Mouse (Mus musculus) kidney, postnatal 0 days (tissue): Measurements from ENCODE around the gene 4930402H24Rik. TPM values are rescaled to one million over a fixed set of nuclear protein-coding genes. Genes with fewer than 3 reads are reported as not detected.
A peak's percentile ranks its signal among the peaks of the same experiment; 100 is the strongest.

Source experiments
- ATAC-seq: fragments of 200-750 bp; cut with Nextera tagmentation; replicated peaks from 2 replicates; pipeline ENCODE4 v1.8.0; 2017; ENCODE audit warnings: low read depth, moderate number of reproducible peaks, moderate TSS enrichment, moderate library complexity; ENCODE audit not compliant: low FRiP score
- DNase-seq: peaks from one replicate; pipeline ENCODE4 v3.0.0-alpha.2; 2016; ENCODE audit warnings: low spot score
- H3K27ac ChIP-seq: fragments of 300-500 bp; sonication (generic); 2 replicates; pipeline ENCODE4 v1.5.1; 2014; ENCODE audit warnings: mild to moderate bottlenecking
- H3K27me3 ChIP-seq: fragments of 300-500 bp; sonication (generic); 2 replicates; pipeline ENCODE4 v1.6.1; 2014; ENCODE audit warnings: low read length, mixed read lengths; ENCODE audit not compliant: insufficient read depth
- H3K36me3 ChIP-seq: fragments of 300-500 bp; sonication (generic); 2 replicates; pipeline ENCODE4 v1.6.1; 2014; ENCODE audit warnings: low read length, mixed read lengths; ENCODE audit not compliant: insufficient read depth
- H3K4me1 ChIP-seq: fragments of 300-500 bp; sonication (generic); replicated peaks from 2 replicates; pipeline ENCODE4 v1.6.1; 2014; ENCODE audit warnings: antibody characterized with exemption, low read length, mixed read lengths; ENCODE audit not compliant: insufficient read depth
- H3K4me2 ChIP-seq: fragments of 300-500 bp; sonication (generic); 2 replicates; pipeline ENCODE4 v1.6.1; 2014; ENCODE audit warnings: mild to moderate bottlenecking, low read length, moderate library complexity, mixed read lengths
- H3K4me3 ChIP-seq: fragments of 300-500 bp; sonication (generic); replicated peaks from 2 replicates; pipeline ENCODE4 v1.5.1; 2014; ENCODE audit warnings: low read depth, low read length
- H3K9ac ChIP-seq: fragments of 300-500 bp; sonication (generic); 2 replicates; pipeline ENCODE4 v1.6.1; 2014; ENCODE audit warnings: low read depth, low read length
- H3K9me3 ChIP-seq: fragments of 300-500 bp; sonication (generic); replicated peaks from 2 replicates; pipeline ENCODE4 v1.6.1; 2016; ENCODE audit warnings: low read length, inconsistent platforms, mixed read lengths
- CTCF ChIP-seq: IDR thresholded peaks from 2 replicates; pipeline ENCODE4 v1.5.1; 2016; ENCODE audit warnings: antibody characterized with exemption, low read depth, mild to moderate bottlenecking, moderate library complexity
- WGBS: fragments of 180-500 bp; shearing (Covaris S2); extraction: QIAGEN DNeasy Blood & Tissue Kit; methylation state at CpG from one replicate; pipeline ENCODE4 v1.1.7; 2014; 5-methylcytosine and 5-hydroxymethylcytosine counted together
- polyA plus RNA-seq: library from polyadenylated mRNA; unstranded; fragments of >200 nt; fragmentation: Nextera tagmentation; extraction: Ambion mirVana; gene quantifications from 2 replicates; pipeline ENCODE4 v1.2.1, GENCODE M21; 2015

The 4930402H24Rik gene
- polyA plus RNA-seq, 1 experiment from 2014 or later: 19.2 TPM

DNA sequence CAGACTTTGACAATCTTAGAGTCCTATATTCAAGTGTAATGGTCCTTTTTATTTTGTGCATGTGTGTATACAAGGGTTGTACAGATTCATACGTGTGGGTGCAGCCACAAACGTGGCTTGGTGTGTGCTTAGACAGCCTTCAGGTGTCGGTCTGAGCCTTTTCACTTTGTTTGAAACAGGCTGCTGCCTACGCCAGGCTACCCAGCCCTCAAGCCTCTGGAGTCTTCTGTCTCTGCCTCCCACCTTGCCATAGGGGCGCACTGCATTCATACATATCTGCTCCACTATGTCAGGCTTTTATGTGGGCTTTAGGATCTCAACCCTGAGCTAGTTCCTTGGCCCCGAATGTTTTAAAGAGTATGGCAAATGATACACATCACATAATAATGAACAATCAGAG lies 116.6 kb downstream of the 4930402H24Rik start:
- H3K4me3 ChIP-seq: no peak overlapping the region
- no peak for ATAC-seq
- H3K4me2 ChIP-seq: no peak overlapping the region
- H3K9me3 ChIP-seq: no peaks in the 10 kb centered on the region
- no peaks in the 10 kb centered on the region for H3K27me3 ChIP-seq
- no peak overlapping the region for H3K27ac ChIP-seq
- no peak for TF ChIP-seq CTCF
- H3K9ac ChIP-seq: no peak overlapping the region
- no peaks in the 10 kb centered on the region for H3K4me1 ChIP-seq
- 0 out of 2 replicates have a peak, but pooled peaks cover 19% of the 10 kb centered on the region for H3K36me3 ChIP-seq
- WGBS: 93% methylated on average over 6 of the region's 6 CpGs
- DNase-seq: no peak

DNA sequence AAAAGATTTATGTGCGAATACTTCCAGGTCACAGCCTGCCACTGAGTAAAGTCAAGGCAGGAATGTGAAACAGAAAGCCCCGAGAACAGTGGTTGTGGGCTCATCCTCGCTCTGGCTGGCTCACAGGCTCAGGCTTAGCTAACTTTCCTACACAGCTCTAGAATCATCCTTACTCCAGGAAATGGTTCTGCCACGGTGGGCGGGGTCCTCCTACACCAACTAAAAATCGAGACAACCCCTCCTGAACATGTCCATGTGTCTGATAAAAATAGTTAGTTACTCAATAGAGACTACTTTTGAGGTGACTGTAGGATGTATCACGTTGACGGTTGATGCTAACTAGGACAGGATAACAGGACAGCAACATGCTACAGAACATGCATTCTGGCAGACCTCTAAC lies 117.2 kb downstream of the 4930402H24Rik start:
- peaks cover 21% of the 10 kb centered on the region for H3K36me3 ChIP-seq
- no peak overlapping the region for H3K9ac ChIP-seq
- H3K4me2 ChIP-seq: no peak overlapping the region
- ATAC-seq (no peak), DNase-seq (no peak)
- H3K27me3 ChIP-seq: no peaks in the 10 kb centered on the region
- 72% methylated on average over 8 of the region's 8 CpGs for WGBS
- no peak overlapping the region for H3K27ac ChIP-seq
- H3K9me3 ChIP-seq: no peaks in the 10 kb centered on the region
- H3K4me1 ChIP-seq: no peaks in the 10 kb centered on the region
- no peak for TF ChIP-seq CTCF
- no peak overlapping the region for H3K4me3 ChIP-seq

DNA sequence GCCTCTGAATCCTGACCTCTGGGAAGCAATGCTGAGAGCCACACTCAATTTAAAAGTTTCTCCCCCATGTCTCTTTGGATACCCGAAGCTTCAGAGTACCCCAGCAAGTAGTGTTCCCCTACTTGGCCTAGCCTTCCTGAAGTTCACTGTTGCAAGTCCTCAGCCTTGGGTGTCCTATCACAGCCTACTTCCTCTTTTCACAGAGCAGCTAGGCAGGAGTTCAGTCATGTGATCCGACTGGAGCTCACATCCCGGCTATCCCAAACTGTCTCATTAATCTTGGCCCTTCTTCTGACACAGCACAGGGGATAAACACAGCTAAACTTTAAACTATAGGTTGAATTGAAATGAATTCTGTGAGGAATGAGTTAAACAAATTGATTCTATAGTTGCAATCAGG lies 121.3 kb downstream of the 4930402H24Rik start:
- Histone ChIP-seq H3K4me2 (no peak overlapping the region), H3K9ac (no peak overlapping the region), H3K27ac (no peak overlapping the region), H3K36me3 (peaks cover 40% of the 10 kb centered on the region), H3K4me1 (no peaks in the 10 kb centered on the region), H3K4me3 (no peak overlapping the region), H3K9me3 (no peaks in the 10 kb centered on the region), H3K27me3 (no peaks in the 10 kb centered on the region)
- no peak for ATAC-seq
- WGBS: 48% methylated on average over 3 of the region's 3 CpGs
- TF ChIP-seq CTCF: no peak
- DNase-seq: no peak

DNA sequence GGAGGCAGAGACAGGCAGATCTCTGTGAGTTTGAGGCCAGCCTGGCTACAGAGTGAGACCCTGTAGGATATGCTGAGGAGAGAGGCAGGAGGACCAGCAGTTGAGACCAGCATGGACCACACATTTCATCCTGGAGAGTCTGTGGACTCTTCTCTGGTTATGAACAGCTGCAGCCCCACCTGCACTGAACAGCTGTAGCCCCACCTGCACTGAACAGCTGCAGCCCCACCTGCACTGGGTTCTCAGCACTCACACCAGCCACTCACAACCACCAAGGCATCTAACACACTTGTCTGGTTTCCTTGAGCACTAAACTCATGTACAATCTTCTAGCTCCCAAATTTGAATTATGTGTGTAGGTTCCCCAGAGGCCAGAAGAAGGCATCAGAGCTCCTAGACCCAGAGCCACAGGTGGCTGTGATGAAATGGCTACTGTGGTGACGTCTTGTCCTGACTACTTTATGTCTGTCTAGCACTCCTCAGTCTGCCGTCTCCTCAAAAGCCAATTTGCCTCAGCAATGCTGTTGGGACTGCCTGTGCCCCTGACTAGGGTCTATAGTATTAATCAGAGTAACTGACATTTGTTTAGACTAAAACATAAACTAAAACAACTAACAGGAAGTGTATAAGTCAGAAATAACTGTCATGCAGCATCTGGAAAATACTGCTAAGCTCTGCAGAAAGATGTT lies 125.4 kb downstream of the 4930402H24Rik start:
- Histone ChIP-seq H3K4me1 (no peaks in the 10 kb centered on the region), H3K4me2 (no peak overlapping the region), H3K27ac (no peak overlapping the region), H3K9ac (no peak overlapping the region), H3K9me3 (no peaks in the 10 kb centered on the region), H3K4me3 (no peak overlapping the region), H3K36me3 (peaks cover 47% of the 10 kb centered on the region), H3K27me3 (no peaks in the 10 kb centered on the region)
- TF ChIP-seq CTCF: no peak
- ATAC-seq (no peak), DNase-seq (no peak)
- WGBS: 59% methylated on average over 2 of the region's 2 CpGs

DNA sequence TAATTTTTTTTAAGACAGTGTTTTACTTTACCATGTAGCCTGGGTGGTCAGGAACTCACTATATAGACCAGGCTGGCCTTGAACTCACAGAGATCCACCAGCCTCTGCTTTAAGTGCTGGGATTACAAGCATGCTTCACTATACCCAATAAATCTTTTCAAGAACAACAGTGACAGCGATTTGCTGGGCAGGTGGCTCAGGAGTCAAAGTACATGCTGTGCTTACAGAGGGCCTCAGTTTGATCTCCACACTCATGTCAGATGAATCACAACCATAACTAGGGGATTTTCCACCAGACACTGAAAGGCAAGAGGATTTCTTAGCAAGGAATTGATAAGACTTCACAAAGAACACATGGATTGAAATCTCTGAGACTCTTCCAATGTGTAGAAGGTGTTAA lies 126.3 kb downstream of the 4930402H24Rik start:
- DNase-seq (no peak), ATAC-seq (no peak)
- WGBS: 61% methylated on average over 1 of the region's 1 CpGs
- Histone ChIP-seq H3K27ac (no peak overlapping the region), H3K4me1 (no peaks in the 10 kb centered on the region), H3K36me3 (peaks cover 52% of the 10 kb centered on the region), H3K4me3 (no peak overlapping the region), H3K9me3 (no peaks in the 10 kb centered on the region), H3K27me3 (no peaks in the 10 kb centered on the region), H3K4me2 (no peak overlapping the region), H3K9ac (no peak overlapping the region)
- no peak for TF ChIP-seq CTCF

DNA sequence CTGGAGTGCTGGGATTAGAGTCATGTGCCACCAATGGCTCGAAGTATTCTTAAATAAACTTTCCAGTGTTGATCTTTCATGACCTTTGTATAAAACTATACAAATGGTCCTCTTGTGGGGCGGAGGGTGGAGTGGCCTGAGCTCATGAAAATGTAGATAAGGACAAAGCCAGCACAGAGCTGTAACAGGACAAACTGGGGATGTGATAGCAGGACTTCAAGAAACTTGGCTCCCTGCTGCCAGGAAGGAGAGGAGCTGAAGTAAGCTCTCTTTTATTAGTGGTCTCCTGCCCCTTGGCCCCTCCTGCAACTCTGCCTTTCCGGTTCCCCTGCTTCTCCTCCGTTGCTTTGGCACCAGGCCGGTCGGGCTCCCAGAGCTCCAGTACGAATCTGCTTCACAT lies 129.6 kb downstream of the 4930402H24Rik start:
- DNase-seq: no peak
- no peak for TF ChIP-seq CTCF
- H3K36me3 ChIP-seq: peaks cover 62% of the 10 kb centered on the region

DNA sequence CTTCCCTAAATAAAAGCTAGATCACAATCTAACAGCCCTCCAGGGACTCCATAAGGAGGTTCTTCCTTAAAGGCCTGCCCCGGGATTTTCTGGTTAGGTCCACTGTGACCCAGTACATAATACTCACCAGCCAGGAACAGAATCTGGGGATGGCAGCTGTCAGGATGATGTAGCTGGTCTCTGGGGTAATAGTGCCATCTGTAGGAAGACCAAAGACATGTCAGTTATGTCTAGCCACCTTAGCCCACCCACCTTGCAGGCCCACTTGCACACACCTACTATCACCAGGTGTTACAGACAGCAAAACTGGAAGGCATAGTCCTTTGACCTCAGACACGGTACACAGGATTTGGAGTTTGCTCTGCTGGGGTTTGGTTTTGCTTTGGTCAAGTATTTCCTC lies 138.7 kb downstream of the 4930402H24Rik start:
- Histone ChIP-seq H3K36me3 (peaks cover 67% of the 10 kb centered on the region), H3K4me2 (no peak overlapping the region), H3K4me1 (no peaks in the 10 kb centered on the region), H3K9me3 (no peaks in the 10 kb centered on the region), H3K27ac (no peak overlapping the region), H3K27me3 (no peaks in the 10 kb centered on the region), H3K9ac (no peak overlapping the region), H3K4me3 (no peak overlapping the region)
- 46% methylated on average over 2 of the region's 2 CpGs for WGBS
- peak; percentile 54; the same call in 1 of the 2 replicates for ATAC-seq
- peak; percentile 58 for DNase-seq
- peak; percentile 57 for TF ChIP-seq CTCF

More for the DNA sequence above, 129.6 kb downstream of the 4930402H24Rik start:
- Histone ChIP-seq H3K27me3 (no peaks in the 10 kb centered on the region), H3K9ac (no peak overlapping the region), H3K4me2 (no peak overlapping the region), H3K4me3 (no peak overlapping the region), H3K9me3 (no peaks in the 10 kb centered on the region), H3K4me1 (no peaks in the 10 kb centered on the region), H3K27ac (no peak overlapping the region)
- 75% methylated on average over 7 of the region's 7 CpGs for WGBS
- ATAC-seq: no peak
